Mouse (Mus musculus) B cell, adult (primary cell): ENCODE measurements around the gene Mageb1. TPM values are rescaled to one million over a fixed set of nuclear protein-coding genes. Genes with fewer than 3 reads are reported as not detected.

ENCODE experiments used
- total RNA-seq: library from RNA; stranded (reverse); gene quantifications from 4 replicates; pipeline ENCODE4 v1.2.4, GENCODE M21; 2023; ENCODE audit not compliant: inconsistent age

Gene Mageb1
- total RNA-seq = not detected in 4 replicates

DNA sequence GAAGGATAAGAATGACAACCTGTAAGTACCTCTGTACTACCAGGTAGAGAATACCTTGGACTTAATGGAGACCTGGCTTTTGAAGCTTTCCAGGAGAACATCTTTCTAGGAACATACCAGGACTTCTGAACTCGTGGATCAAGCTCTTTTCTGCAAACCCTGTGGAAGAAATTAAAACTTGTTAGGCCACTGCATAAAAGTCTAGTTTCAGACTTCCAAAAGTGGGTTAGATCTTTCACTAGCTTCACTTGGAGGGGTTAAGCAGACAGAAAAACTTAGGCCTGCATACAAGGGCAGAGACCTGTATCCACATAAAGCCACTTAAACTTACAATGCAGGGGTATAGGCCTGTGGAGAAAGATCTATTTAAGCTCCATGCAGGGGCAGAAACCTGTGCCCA lies at the start of gene Mageb1:
Gene Mageb1 (minus strand): TSS at position 101 of the 400 bp plus-strand sequence.

Other genes with a start within 250 kb of the Mageb1 start
- not detected in 4 replicates for gene Mageb5, start 233.3 kb downstream of the Mageb1 start, total RNA-seq